Mouse (Mus musculus): ENCODE results near the gene Erich3. TPM values are rescaled to one million over a fixed set of nuclear protein-coding genes. Genes with fewer than 3 reads are reported as not detected.

Gene Erich3
- total RNA-seq, 2 experiments from 2014 or later, result not detected

DNA sequence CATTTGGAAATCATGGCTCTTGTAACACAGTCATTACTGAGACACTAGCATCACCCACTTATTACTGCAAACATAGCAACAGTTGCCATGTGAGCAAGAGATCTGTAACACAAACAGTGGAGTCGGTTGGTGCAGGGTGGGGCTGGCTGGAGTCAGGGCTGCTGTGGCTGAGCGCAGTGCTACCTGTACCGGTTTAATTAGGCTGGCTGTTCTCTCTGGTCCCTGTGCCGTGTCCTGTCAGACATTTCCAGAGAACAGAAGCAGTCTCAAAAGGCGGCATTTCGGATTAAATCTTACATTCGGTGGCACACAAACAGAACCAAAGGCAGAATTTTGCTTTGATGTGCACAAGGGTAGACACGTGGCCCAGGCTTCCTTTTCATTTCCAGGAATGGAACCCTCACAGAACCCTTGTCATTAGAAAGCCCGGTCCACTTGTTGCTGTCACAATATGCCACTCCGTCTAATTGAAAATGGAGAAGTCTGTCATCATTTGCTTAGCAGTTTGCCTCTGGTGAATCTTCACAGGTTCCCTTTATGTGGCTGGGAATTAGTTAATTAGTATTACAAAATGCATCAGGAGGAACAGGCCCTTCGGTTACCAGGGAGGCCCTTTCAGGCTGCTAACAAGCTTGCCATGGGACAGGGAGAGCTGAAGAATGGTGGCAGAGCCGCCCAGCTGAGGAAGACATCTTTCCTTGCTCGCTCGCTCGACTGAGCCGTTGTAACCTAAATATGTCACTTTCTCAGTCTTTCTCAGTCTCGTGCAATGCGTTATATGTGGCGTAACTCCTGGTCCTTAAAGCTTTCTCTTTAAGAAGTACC is 153.4 kb downstream of the Erich3 start:
- no peak for ATAC-seq (replicated peaks; ENCODE audit: low FRiP score, low TSS enrichment, poor library complexity, severe bottlenecking)

Other genes starting within 250 kb of the Erich3 start
- 7.4 and 11.7 TPM in 2 replicates for gene Cryz, start 67.1 kb upstream of the Erich3 start, total RNA-seq (2014; fragmentation: Nextera tagmentation)
- gene Cryz, start 67.1 kb upstream of the Erich3 start, total RNA-seq (2017), result 3.7 and 4.0 TPM in 2 replicates
- gene Tyw3, start 66.8 kb upstream of the Erich3 start, total RNA-seq (2014; fragmentation: Nextera tagmentation), result 11.6 and 11.9 TPM in 2 replicates
- gene Tyw3, start 66.8 kb upstream of the Erich3 start, total RNA-seq (2017), result 2.7 and 6.7 TPM in 2 replicates